8 mouse cellular contexts compared by ENCODE assay signal in genomic region chr1:40085403-40086182, GRCm38 (mm10). TPM values are rescaled to one million over a fixed set of nuclear protein-coding genes. Genes with fewer than 3 reads are reported as not detected.
DNase-seq lines count a peak whose midpoint lies in the region; ATAC-seq lines count a peak whose summit lies in the region.

No protein-coding gene starts in this region.

- peak overlapping the region; percentile 92 for H3K4me2 ChIP-seq in hindbrain, embryonic 16.5 days (ENCODE audit: low read length)

- H3K4me1 ChIP-seq in hindbrain, embryonic 16.5 days (ENCODE audit: control insufficient read depth, insufficient read depth, low read depth, low read length), result peaks cover 4% of the 10 kb centered on the region

- no peaks in the 10 kb centered on the region for H3K36me3 ChIP-seq in hindbrain, embryonic 16.5 days (ENCODE audit: control insufficient read depth, insufficient read depth, low read length)

- H3K9me3 ChIP-seq in hindbrain, embryonic 16.5 days (ENCODE audit: control insufficient read depth, low read length), result no peaks in the 10 kb centered on the region

- peak overlapping the region; percentile 68 for H3K9ac ChIP-seq in hindbrain, embryonic 16.5 days (ENCODE audit: low read depth, low read length)

- 0 out of 2 replicates have a peak overlapping the region, but pooled peaks have one; percentile 40 for H3K27ac ChIP-seq in hindbrain, embryonic 16.5 days (ENCODE audit: low read depth, low read length)

- H3K4me3 ChIP-seq in hindbrain, embryonic 16.5 days (ENCODE audit: low read length), result peak overlapping the region; percentile 52

- peak; percentile 88 for ATAC-seq in hindbrain, embryonic 16.5 days

- H3K27me3 ChIP-seq in hindbrain, embryonic 16.5 days (replicated peaks; ENCODE audit: control insufficient read depth, insufficient read depth, low read length), result no peaks in the 10 kb centered on the region; the same call in 1 of the 2 replicates

- 4% methylated on average over 25 of the region's 25 CpGs for WGBS in hindbrain, embryonic 16.5 days

- DNase-seq in T-cell, adult 2 months (ENCODE audit: low spot score), result peak; percentile 52
- peak; percentile 74 to 79 for DNase-seq in cerebellum, postnatal 36 days
- DNase-seq in gastrocnemius, adult 18-20 months (ENCODE audit: low spot score), result peak; percentile 79
- peak; percentile 67 to 68 for DNase-seq in layer of hippocampus, postnatal 36 days
- DNase-seq in lung, postnatal 14 days, result peak; percentile 62
- DNase-seq in ovary, postnatal 36 days (ENCODE audit: low spot score), result peak; percentile 56
- peak; percentile 59 to 68 for DNase-seq in thymus, postnatal 36 days

RNA-seq across cellular contexts. Expression of gene Il1r2, which starts 11.7 kb away (rescaled TPM):
- total RNA-seq in gastrocnemius, adult 18-20 months (2021), result 1 to 10 TPM in 1 of 2 experiments, under 1 TPM in 1; 0.50 to 1.0 TPM
- 1.2 TPM in 2 replicates for polyA plus RNA-seq in hindbrain, embryonic 16.5 days (2015; fragmentation: Nextera tagmentation; extraction: Ambion mirVana)
- total RNA-seq in layer of hippocampus, postnatal 36 days (2021), result not detected

Comparison
In these comparisons a context has a peak if more than half of its experiments do, and no peak if none do; other contexts are left out.
1. Peak in every context shown above with its lines: DNase-seq, ATAC-seq, H3K4me3 ChIP-seq and H3K27ac ChIP-seq.